Mouse (Mus musculus) C2C12 (cell line): ENCODE measurements around the gene Zfp683. TPM values are rescaled to one million over a fixed set of nuclear protein-coding genes. Genes with fewer than 3 reads are reported as not detected.
A peak's percentile ranks its signal among the peaks of the same experiment; 100 is the strongest.

Experiments used
- H3K27me3 ChIP-seq: one replicate; pipeline ENCODE4 v1.6.1; 2011; ENCODE audit not compliant: control insufficient read depth, insufficient read depth, insufficient read length
- H3K36me3 ChIP-seq: one replicate; pipeline ENCODE4 v1.6.1; 2011; ENCODE audit not compliant: control insufficient read depth, insufficient read depth
- H3K4me3 ChIP-seq: one replicate; pipeline ENCODE4 v1.5.1; 2011; ENCODE audit warnings: mild to moderate bottlenecking, control low read depth; ENCODE audit not compliant: poor library complexity, insufficient read depth, severe bottlenecking
- H3K79me2 ChIP-seq: one replicate; pipeline ENCODE4 v1.6.1; 2011; ENCODE audit not compliant: control insufficient read depth, insufficient read depth
- H3K79me3 ChIP-seq: one replicate; pipeline ENCODE4 v1.6.1; 2011; ENCODE audit warnings: low read depth, control low read depth
- H3ac ChIP-seq: one replicate; pipeline ENCODE3; 2011; ENCODE audit warnings: low read depth; ENCODE audit not compliant: control insufficient read depth, insufficient read length
- CEBPB ChIP-seq: IDR thresholded peaks from one replicate; pipeline ENCODE4 v1.6.1; 2011; ENCODE audit warnings: low read depth, mild to moderate bottlenecking, control low read depth, moderate library complexity
- CTCF ChIP-seq: IDR thresholded peaks from one replicate; pipeline ENCODE4 v1.5.1; 2011; ENCODE audit not compliant: control insufficient read depth, insufficient read depth, insufficient read length
- FOSL1 ChIP-seq: IDR thresholded peaks from one replicate; pipeline ENCODE4 v1.8.0; 2011; ENCODE audit warnings: mild to moderate bottlenecking, low read length; ENCODE audit not compliant: poor library complexity, insufficient read depth, severe bottlenecking
- MAX ChIP-seq: IDR thresholded peaks from one replicate; pipeline ENCODE4 v1.6.1; 2011; ENCODE audit warnings: mild to moderate bottlenecking, control low read depth
- MYOD1 ChIP-seq: IDR thresholded peaks from one replicate; pipeline ENCODE4 v1.6.1; 2011; ENCODE audit warnings: low read depth; ENCODE audit not compliant: control insufficient read depth, insufficient read length
- MYOG ChIP-seq: IDR thresholded peaks from one replicate; pipeline ENCODE4 v1.6.1; 2011; ENCODE audit not compliant: control insufficient read depth, insufficient read length; ENCODE audit errors: extremely low read depth
- USF1 ChIP-seq: IDR thresholded peaks from one replicate; pipeline ENCODE4 v1.6.1; 2011; ENCODE audit warnings: low read depth, mild to moderate bottlenecking, control low read depth, moderate library complexity
- polyA plus RNA-seq: library from polyadenylated mRNA; unstranded; fragments of >200 nt; fragmentation: generic; extraction: Trizol; gene quantifications from one replicate; pipeline ENCODE4 v1.2.1, GENCODE M21; 2012; ENCODE audit warnings: missing spikeins

The Zfp683 gene
- polyA plus RNA-seq, 1 experiment: not detected

- Histone ChIP-seq H3K27me3 (peaks cover 12% of the 10 kb centered on the region), H3K4me3 (no peak overlapping the region), H3K79me3 (no peaks in the 10 kb centered on the region), H3K36me3 (no peaks in the 10 kb centered on the region), H3ac (no peak overlapping the region), H3K79me2 (no peaks in the 10 kb centered on the region)
- TF ChIP-seq CEBPB (no peak), CTCF (no peak), MYOG (no peak), FOSL1 (no peak), USF1 (no peak), MAX (no peak), MYOD1 (no peak)
Observed at GRCm38 (mm10) chr4:134081730-134082386, 28.2 kb downstream of the Zfp683 start.

GRCm38 (mm10) chr4:134082460-134082859, 28.8 kb downstream of the Zfp683 start:
- Histone ChIP-seq H3K79me3 (no peaks in the 10 kb centered on the region), H3K4me3 (no peak overlapping the region)
- no peak for TF ChIP-seq FOSL1
- TF ChIP-seq MAX: no peak
- TF ChIP-seq USF1: no peak
- no peak for TF ChIP-seq MYOD1
- no peak for TF ChIP-seq MYOG
- no peak for TF ChIP-seq CEBPB
- no peak for TF ChIP-seq CTCF

GRCm38 (mm10) chr4:134084999-134085398, 31.4 kb downstream of the Zfp683 start:
- Histone ChIP-seq H3ac (no peak overlapping the region), H3K36me3 (no peaks in the 10 kb centered on the region), H3K79me3 (no peaks in the 10 kb centered on the region), H3K79me2 (no peaks in the 10 kb centered on the region), H3K27me3 (peaks cover 22% of the 10 kb centered on the region), H3K4me3 (no peak overlapping the region)
- TF ChIP-seq MYOD1 (no peak), USF1 (no peak), MAX (no peak), FOSL1 (no peak), CEBPB (no peak), CTCF (no peak), MYOG (no peak)

More at GRCm38 (mm10) chr4:134082460-134082859, 28.8 kb downstream of the Zfp683 start:
- Histone ChIP-seq H3K27me3 (peaks cover 6% of the 10 kb centered on the region), H3ac (no peak overlapping the region), H3K36me3 (no peaks in the 10 kb centered on the region), H3K79me2 (no peaks in the 10 kb centered on the region)

- Histone ChIP-seq H3K4me3 (no peak overlapping the region), H3K36me3 (no peaks in the 10 kb centered on the region), H3K79me2 (no peaks in the 10 kb centered on the region), H3ac (no peak overlapping the region), H3K27me3 (peaks cover 15% of the 10 kb centered on the region), H3K79me3 (no peaks in the 10 kb centered on the region)
- TF ChIP-seq MYOD1: no peak
- TF ChIP-seq FOSL1: no peak
- no peak for TF ChIP-seq CEBPB
- no peak for TF ChIP-seq MAX
- TF ChIP-seq CTCF: peak; percentile 53
- TF ChIP-seq MYOG: no peak
- TF ChIP-seq USF1: no peak
Observed at GRCm38 (mm10) chr4:134087412-134087811, 33.8 kb downstream of the Zfp683 start.

GRCm38 (mm10) chr4:134089029-134089428, 35.4 kb downstream of the Zfp683 start:
- TF ChIP-seq MYOG (no peak), MAX (no peak), FOSL1 (no peak), MYOD1 (no peak), CTCF (no peak), USF1 (no peak), CEBPB (no peak)
- no peak overlapping the region for H3ac ChIP-seq
- H3K79me2 ChIP-seq: no peaks in the 10 kb centered on the region
- no peaks in the 10 kb centered on the region for H3K36me3 ChIP-seq
- H3K79me3 ChIP-seq: no peaks in the 10 kb centered on the region
- H3K4me3 ChIP-seq: no peak overlapping the region
- H3K27me3 ChIP-seq: peaks cover 26% of the 10 kb centered on the region

GRCm38 (mm10) chr4:134090521-134091224, 37.0 kb downstream of the Zfp683 start:
- Histone ChIP-seq H3K4me3 (no peak overlapping the region), H3K27me3 (peaks cover 34% of the 10 kb centered on the region), H3K79me3 (no peaks in the 10 kb centered on the region), H3ac (no peak overlapping the region), H3K79me2 (no peaks in the 10 kb centered on the region), H3K36me3 (no peaks in the 10 kb centered on the region)
- TF ChIP-seq MAX (no peak), CTCF (no peak), FOSL1 (no peak), USF1 (no peak)
